Mouse (Mus musculus): ENCODE results near the gene Gpd2. TPM values are rescaled to one million over a fixed set of nuclear protein-coding genes. Genes with fewer than 3 reads are reported as not detected.

Gene Gpd2
- 51.7 TPM for polyA plus RNA-seq (2015; fragmentation: Illumina TruSeq; extraction: RNeasy Lipid Tissue Mini Kit (QIAGEN cat#74804); ENCODE audit: low read depth, low replicate concordance)

DNA sequence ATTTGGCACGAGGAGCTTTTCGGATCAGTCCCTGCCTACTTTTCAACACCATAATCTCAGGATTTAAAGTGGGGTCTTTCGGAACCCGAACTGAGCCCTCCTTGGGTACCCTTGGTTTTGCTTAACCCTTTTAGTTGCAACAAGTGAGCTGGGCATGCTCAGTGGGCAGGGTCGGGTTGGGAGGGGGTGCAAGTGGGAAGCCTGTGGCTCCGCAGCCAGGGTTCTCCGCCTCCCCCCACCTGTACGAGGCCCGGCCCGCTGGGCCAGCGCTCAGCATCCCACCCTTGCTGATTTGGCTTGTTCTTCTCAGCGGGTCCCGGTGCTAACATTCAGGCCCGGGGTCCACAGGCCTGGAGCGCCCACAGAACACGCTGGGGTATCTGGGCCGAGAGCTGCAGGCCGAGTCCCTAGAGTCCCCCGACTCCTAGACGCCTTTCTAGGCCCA lies at the start of gene Gpd2:
Gene Gpd2, plus strand, starts transcription at position 161 of the 445 bp plus-strand sequence.

Other genes starting within 250 kb of the Gpd2 start
- 34.2 TPM for gene Nr4a2, start 113.6 kb upstream of the Gpd2 start, polyA plus RNA-seq (2015; fragmentation: Illumina TruSeq; extraction: RNeasy Lipid Tissue Mini Kit (QIAGEN cat#74804); ENCODE audit: low read depth, low replicate concordance)

All from brain, adult 10 weeks (tissue).